Mouse (Mus musculus) naive thymus-derived CD4-positive, alpha-beta T cell, adult 2 months (primary cell): ENCODE measurements around the gene Zfp131.

ENCODE experiments used
- DNase-seq: peaks from one replicate; pipeline ENCODE4 v3.0.0-alpha.2; 2011; ENCODE audit warnings: low read depth

Zfp131 gene

DNA sequence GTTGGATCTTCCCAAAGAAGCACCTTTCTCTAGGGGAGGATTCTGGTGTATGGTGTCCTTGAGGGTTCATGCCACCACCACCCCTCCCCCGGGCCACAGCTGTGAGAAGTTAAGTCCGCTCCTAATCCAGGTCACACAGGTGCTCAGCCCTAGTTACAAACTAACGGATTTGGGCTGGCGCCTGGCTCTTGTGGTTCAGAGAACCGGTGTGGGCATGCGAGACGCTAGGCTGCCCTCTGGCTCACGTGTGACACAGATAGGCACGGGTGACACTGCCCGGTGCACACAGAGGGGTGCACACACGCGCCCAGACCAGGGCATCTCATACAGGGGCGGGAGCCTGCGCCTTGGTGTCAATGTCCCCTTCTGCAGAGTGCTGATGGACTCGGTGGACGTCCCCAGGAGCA is 35.5 kb downstream of the Zfp131 start:
- DNase-seq = peak; percentile 36

DNA sequence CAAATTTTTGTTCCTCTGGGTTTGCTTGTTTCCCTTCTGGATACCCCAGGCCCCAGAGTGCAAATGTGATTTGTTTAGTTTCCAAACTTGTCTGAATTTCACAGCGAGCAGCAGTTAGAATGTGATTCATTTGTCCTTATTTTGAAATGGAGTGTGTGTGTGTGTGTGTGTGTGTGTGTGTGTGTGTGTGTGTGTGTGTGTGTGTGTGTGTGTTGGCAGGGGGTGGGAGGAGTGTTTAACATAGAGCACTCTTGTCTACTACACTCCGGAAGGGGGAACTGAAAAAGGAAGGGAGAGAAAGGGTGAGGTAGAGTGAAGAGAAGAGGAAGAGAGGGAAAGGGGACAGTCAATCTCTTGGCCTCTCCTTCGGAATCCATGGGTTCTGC is 36.1 kb downstream of the Zfp131 start:
- DNase-seq = peak; percentile 25

DNA sequence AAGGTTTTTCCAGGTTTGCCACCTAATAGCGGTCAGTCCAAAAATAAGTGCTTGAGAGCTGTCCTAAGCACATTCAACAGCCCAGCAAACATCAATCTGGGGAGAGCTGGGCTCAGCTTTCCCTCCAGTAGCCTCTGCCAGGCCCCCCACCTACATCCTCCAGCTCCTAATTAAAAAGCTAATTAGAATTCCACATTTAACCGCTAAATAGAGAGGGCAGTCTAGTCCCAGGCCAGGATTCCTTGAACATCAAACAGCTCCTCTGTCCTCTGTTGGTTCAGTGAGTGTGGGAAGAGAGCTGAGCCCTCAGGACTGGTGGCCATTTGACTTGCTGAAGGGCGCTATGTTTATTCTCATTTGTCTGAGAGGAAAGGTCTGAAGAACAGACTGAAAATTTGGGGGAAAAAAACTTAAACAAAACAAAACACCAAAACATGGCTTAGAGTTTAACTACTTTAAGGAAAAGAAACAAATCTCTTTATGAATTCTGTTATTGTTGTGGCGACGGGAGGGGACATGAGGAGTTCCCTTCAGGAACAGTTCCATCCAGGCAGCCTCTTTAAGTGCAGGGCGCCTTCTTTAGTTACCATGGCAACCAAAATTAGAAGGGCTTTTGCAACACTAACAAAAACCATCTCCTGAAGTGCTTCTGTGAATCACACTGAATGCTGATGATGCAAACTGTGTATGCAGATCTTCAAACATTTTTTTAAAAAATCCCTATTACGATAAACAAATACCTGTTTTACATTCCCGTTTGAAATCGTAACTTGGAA is 36.6 kb downstream of the Zfp131 start:
- no peak for DNase-seq

DNA sequence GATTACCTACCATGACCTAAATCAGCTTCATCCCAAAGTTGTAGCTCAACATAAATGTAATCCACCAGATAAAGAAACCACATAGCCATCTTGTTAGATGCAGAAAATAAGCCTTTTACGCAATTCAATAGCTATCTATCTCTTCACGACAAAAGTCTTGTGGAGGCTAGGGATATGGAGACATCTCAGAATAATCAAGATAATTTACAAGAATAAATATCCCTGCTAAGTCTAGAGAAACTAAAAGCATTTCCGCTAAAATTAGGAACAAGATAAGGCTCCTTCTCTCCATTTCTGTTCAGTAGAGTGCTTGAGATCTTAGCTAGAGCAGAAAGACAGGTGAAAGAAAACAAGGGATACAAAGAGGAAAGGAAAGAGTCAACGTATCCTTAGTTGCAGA is 43.8 kb downstream of the Zfp131 start:
- no peak for DNase-seq

DNA sequence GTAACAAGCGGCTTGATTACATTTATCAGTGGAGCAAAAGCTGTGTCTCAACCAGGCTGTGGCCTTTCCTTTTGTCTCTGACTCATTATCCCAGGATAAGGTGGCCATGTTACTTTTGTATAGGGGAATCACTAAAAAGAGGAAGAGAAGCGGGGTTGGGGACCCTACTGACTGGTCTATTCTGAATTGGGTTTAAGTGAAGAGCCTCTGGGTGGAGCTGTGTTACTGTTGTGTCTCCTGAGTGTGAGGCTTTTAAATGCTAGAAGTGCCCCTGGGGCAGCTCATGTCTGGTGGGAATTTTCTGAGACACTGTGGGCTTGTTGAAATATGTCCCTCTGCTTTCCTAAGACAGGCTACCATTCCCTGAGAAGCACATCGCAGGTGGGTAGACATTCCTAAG is 47.2 kb downstream of the Zfp131 start:
- DNase-seq = no peak

DNA sequence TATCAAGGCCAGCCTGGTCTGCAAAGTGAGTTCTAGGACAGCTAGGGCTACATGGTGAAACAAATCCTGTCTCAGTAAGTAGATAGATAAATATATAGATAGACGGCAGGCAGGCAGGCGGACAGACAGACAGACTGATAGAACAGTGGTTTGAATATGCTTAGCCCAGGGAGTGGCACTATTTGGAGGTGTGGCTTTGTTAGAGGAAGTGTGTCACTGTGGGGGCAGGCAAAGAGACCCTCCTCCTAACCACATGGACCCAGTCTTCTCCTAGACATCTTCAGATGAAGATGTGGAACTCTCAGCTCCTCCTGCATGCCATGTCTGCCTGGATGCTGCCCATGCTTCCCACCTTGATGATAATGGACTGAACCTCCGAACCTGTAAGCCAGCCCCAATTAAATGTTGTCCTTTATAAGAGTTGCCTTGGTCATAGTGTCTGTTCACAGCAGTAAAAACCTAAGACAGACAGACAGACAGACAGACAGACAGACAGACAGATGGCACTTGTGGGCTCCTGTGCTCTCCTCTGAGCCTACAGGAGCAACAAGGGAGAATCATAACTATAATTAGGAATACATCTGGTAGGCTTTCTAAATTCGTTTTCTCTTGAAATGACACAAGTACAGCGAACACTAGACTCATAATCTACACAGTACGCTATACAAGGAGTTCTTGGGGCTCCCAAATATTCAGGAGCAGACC is 47.8 kb downstream of the Zfp131 start:
- DNase-seq = no peak

DNA sequence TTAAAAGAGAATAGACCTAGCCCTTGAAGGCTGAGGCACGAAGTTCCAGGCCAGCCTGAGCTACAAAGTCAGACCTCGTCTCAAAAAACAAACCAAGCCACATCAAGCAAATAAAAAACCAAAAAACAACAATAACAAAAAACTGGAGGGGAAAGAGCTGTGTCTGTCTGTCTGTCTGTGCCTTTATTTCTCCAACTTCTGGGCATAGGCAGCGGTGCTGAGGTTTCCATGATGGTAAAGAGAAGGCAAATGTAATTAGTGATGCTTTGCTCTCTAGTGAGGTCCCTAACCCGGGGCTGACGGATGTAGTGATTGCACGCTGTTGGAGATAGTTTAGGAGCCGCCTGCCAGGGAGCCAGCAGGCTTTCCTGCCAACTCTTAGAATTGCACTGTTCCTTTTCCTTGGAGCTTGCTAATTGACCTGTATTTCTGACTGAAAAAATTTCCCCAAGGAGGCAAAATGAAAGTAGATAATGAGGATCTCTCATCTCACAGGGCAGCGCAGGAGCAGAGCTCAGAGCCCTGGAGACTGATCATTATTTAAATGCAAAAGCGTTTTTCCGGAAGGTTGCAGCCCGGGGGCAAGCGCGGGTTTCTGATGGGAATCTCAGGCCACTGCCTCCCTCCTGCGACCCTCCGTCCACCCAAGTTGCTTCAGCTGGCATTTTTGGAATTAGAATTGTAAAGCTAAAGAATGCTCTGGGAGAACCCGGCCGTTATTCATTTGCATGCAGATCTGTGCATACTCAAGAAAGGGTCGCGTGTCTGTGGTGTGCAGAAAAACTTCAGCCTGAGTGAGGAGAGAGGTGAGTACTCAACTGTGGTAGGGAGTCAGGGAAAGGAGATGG is 49.1 kb downstream of the Zfp131 start:
- no peak for DNase-seq

DNA sequence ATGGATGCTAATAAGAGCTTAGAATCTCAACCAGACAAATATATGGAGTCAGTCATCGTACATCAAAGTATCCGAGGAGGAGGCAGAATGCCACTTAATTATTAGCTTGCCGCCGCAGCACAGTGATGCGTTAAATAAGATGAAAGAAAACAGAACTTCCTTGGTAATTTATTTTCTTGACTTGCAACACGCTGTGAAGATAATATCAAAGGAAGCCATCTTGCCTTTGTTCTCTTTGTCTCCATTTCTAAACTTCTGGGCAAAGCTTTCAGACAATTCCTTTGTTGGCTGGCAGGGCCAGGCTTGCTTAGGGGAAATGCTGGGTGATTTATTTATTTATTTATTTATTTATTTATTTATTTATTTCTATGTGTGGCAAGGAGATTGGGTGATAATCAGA is 59.2 kb downstream of the Zfp131 start:
- no peak for DNase-seq

DNA sequence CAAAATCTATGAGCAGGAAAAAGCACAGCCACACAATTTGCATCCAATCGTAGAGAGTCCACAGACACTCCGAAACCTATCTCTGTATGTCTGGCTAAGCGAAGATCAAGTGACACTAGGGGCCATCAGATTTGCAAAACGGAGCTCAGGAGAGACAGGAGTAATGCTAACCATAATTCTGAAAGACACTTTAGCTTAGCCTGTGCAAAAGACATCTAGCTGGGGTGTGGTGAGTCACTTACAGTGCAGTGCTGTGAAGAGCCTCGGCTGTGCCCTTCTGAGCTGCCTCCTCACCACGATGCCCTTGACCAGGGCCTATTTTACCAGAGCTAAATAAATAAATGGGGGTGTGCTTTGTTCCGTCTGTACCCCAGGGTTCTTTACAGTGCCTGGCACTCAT is 61.3 kb downstream of the Zfp131 start:
- no peak for DNase-seq

DNA sequence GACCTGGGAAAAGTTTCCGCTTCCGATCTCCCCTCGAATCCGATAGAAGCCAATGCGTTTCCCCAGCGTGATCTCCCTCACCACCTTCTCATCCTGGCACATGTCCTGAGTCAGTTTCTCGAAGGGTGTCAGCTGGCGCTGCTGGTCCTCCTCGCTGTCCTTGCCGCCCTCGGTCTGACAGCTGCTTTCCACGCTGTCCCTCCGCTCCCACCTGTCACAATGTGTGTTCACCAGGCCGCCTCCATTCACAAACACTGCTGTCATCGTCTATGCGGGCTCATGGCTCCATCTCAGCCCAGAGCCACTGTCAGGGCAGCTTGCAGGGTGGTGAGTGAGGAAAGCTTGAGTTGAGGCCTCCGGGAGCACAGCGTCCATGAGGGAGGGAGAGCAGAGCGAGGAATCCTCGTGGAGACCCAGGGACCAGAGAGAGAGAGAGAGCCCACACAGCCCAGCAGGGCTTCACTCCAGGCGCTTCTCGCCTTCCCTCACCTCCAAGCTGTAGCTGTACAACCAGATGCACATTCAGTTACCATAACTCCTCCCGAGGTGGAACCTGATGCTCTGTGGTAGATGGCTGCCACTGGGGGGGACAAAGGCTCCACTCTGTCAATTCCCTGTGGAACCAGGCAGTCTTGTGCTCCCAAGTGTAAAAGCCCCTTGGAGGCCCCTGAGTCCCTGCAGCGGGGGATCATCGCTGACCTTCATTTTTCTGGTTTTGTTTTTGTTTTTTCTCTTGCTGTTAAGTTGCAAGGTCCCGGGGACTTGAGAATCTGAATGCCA is 62.9 kb downstream of the Zfp131 start:
- no peak for DNase-seq

DNA sequence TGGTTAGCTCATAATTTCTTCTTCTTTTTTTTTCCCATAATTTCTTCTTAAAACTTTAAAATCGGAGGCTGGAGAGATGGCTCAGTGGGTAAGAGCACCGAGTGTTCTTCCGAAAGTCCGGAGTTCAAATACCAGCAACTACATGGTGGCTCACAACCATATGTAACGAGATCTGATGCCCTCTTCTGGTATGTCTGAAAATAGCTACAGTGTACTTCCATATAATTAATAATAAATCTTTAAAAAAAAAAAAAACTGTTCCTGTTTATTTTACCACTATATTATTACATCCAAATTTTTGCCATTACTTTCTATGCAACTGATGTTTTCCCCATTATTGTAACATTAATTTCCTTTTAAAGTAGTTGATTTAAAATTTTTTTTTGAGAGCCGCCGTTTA is 66.1 kb downstream of the Zfp131 start:
- peak; percentile 19 for DNase-seq

DNA sequence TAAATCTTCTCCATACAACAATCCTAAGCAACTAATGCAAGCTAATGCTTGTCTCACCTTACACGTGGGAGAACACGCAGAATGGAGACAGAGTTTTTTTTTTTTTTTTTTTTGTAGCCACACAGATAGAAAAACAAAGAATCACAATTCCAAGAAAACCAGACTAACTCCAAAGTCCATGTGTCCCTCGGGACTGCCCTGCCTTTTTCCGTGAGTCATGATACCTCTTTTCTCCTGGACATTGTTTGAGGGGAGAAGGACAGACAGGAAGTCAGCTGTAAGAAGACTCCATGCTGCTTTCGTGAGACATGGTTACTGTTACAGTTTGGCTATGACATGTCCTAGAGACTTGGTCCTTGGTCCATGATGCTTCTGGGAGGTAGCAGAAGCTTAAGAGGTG is 67.3 kb downstream of the Zfp131 start:
- no peak for DNase-seq

DNA sequence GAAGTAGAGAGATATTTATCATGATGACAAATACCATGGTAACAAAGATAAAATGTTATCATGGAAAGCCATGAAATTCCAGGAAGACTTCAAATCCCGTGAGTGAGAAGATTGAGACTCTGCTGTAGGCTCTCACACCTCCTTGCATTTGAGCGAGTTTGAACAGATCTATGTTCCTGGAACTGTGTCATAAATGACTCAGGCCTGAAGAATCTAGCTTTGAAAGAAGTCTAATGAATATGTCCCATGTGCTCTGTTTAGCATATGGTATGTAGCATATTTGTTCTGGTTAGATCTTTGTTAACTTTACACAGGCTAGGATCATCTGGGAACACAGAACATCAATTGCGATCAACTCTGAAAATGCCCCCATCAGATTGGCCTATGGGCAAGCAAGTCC is 68.2 kb downstream of the Zfp131 start:
- DNase-seq = no peak

DNA sequence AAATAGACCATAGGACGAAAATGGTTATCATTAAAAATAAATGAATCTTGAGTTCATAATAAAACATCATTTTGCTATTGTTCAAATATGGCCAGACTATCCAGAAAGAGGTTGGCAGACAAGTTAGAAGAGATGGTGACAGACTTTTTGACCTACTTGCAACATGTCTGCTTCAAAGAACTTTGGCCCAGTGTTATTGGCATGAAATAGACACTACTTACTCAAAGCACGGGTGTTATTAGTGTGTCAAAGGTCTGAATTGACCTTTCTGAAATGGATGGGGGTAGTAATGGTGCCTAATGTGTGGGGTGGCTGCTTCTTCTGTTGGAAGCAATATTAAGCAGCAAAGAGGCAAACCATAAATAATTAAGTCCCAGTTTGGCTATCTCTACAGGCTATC is 74.6 kb downstream of the Zfp131 start:
- DNase-seq = no peak
